Mouse (Mus musculus) MEL (cell line): ENCODE measurements around the gene Helz2. TPM values are rescaled to one million over a fixed set of nuclear protein-coding genes. Genes with fewer than 3 reads are reported as not detected.

Experiments
- DNase-seq: peaks from one replicate; pipeline ENCODE4 v3.0.0; 2011; ENCODE audit warnings: low read depth, low spot score
- H3K27ac ChIP-seq: 2 replicates; pipeline ENCODE4 v1.5.1; 2012; ENCODE audit warnings: low read depth, mild to moderate bottlenecking, control low read depth, low read length, moderate library complexity; ENCODE audit not compliant: control insufficient read depth
- H3K27me3 ChIP-seq, 2 experiments: fragments of 150-350 bp in 1 of 2; sonication (generic) in 1 of 2; 2 replicates each; pipeline ENCODE4 v1.6.1; 2012; ENCODE audit warnings: low read length in 2 of 2, mild to moderate bottlenecking in 2 of 2, improper control_type of control experiment in 1 of 2, moderate library complexity in 1 of 2; ENCODE audit not compliant: insufficient read depth in 2 of 2, control insufficient read depth in 1 of 2
- H3K36me3 ChIP-seq, 2 experiments: 2 replicates each; pipeline ENCODE4 v1.6.1; 2012 to 2014; ENCODE audit warnings: low read length in 2 of 2, improper control_type of control experiment in 1 of 2, inconsistent platforms in 1 of 2, mild to moderate bottlenecking in 1 of 2; ENCODE audit not compliant: insufficient read depth in 2 of 2, control insufficient read depth in 1 of 2
- H3K4me1 ChIP-seq, 2 experiments: fragments of 150-350 bp in 1 of 2; sonication (generic) in 1 of 2; 2 replicates each; pipeline ENCODE4 v1.6.1; 2012; ENCODE audit warnings: low read length in 2 of 2, improper control_type of control experiment in 1 of 2, mild to moderate bottlenecking in 1 of 2; ENCODE audit not compliant: insufficient read depth in 2 of 2, control insufficient read depth in 1 of 2
- H3K4me3 ChIP-seq, 2 experiments: fragments of 150-350 bp in 1 of 2; sonication (generic) in 1 of 2; 2 replicates each; pipeline ENCODE4 v1.5.1; 2012; ENCODE audit warnings: low read depth in 2 of 2, low read length in 2 of 2, mild to moderate bottlenecking in 2 of 2, moderate library complexity in 2 of 2, control low read depth in 1 of 2, improper control_type of control experiment in 1 of 2; ENCODE audit not compliant: control insufficient read depth in 1 of 2, insufficient read depth in 1 of 2
- H3K79me2 ChIP-seq: 2 replicates; pipeline ENCODE4 v1.6.1; 2012; ENCODE audit warnings: mild to moderate bottlenecking, low read length, moderate library complexity; ENCODE audit not compliant: control insufficient read depth, poor library complexity, insufficient read depth
- H3K9ac ChIP-seq: 2 replicates; pipeline ENCODE4 v1.6.1; 2012; ENCODE audit warnings: low read depth, mild to moderate bottlenecking, control low read depth, low read length, moderate library complexity; ENCODE audit not compliant: control insufficient read depth, poor library complexity, severe bottlenecking
- H3K9me3 ChIP-seq: fragments of 150-350 bp; sonication (generic); replicated peaks from 2 replicates; pipeline ENCODE4 v1.6.1; 2012; ENCODE audit warnings: mild to moderate bottlenecking, low read length, improper control_type of control experiment, moderate library complexity; ENCODE audit not compliant: insufficient read depth
- CHD1 ChIP-seq: IDR thresholded peaks from 2 replicates; pipeline ENCODE4 v1.6.1; 2012; ENCODE audit warnings: low read depth, mild to moderate bottlenecking, inconsistent platforms, low read length, improper control_type of control experiment
- CHD2 ChIP-seq: IDR thresholded peaks from 2 replicates; pipeline ENCODE4 v1.6.1; 2011; ENCODE audit warnings: low read length, improper control_type of control experiment
- E2F4 ChIP-seq: IDR thresholded peaks from 2 replicates; pipeline ENCODE4 v1.6.1; 2011; ENCODE audit warnings: low read depth, low read length, improper control_type of control experiment, borderline replicate concordance
- ELF1 ChIP-seq: IDR thresholded peaks from 2 replicates; pipeline ENCODE4 v1.6.1; 2014; ENCODE audit warnings: low read depth, mild to moderate bottlenecking, inconsistent platforms, low read length, improper control_type of control experiment, moderate library complexity
- EP300 ChIP-seq, 2 experiments: IDR thresholded peaks; 2 replicates each; pipeline ENCODE4 v1.6.1; 2011; ENCODE audit warnings: improper control_type of control experiment in 2 of 2, low read length in 2 of 2, low read depth in 1 of 2, mild to moderate bottlenecking in 1 of 2
- GABPA ChIP-seq: IDR thresholded peaks from 2 replicates; pipeline ENCODE4 v1.6.1; 2012; ENCODE audit warnings: low read depth, mild to moderate bottlenecking, inconsistent platforms, low read length, improper control_type of control experiment, moderate library complexity
- HCFC1 ChIP-seq: IDR thresholded peaks from 2 replicates; pipeline ENCODE4 v1.6.1; 2012; ENCODE audit warnings: low read depth, mild to moderate bottlenecking, inconsistent platforms, low read length, improper control_type of control experiment, moderate library complexity
- JUND ChIP-seq: IDR thresholded peaks from 2 replicates; pipeline ENCODE4 v1.6.1; 2011; ENCODE audit warnings: low read depth, mild to moderate bottlenecking, improper control_type of control experiment, low read length
- KAT2A ChIP-seq: conservative IDR thresholded peaks from 2 replicates; pipeline ENCODE4 v1.6.1; 2012; ENCODE audit warnings: low read depth, low read length, improper control_type of control experiment, inconsistent platforms
- MAFK ChIP-seq: IDR thresholded peaks from 2 replicates; pipeline ENCODE4 v1.6.1; 2011; ENCODE audit warnings: low read depth, mild to moderate bottlenecking, low read length, improper control_type of control experiment, borderline replicate concordance
- MAZ ChIP-seq: IDR thresholded peaks from 2 replicates; pipeline ENCODE4 v1.6.1; 2012; ENCODE audit warnings: low read depth, mild to moderate bottlenecking, inconsistent platforms, low read length, improper control_type of control experiment
- MXI1 ChIP-seq: IDR thresholded peaks from 2 replicates; pipeline ENCODE4 v1.6.1; 2011; ENCODE audit warnings: mild to moderate bottlenecking, low read depth, low read length, improper control_type of control experiment
- MYB ChIP-seq: IDR thresholded peaks from 2 replicates; pipeline ENCODE4 v1.6.1; 2011; ENCODE audit warnings: mild to moderate bottlenecking, low read depth, low read length, improper control_type of control experiment
- NELFE ChIP-seq: IDR thresholded peaks from 2 replicates; pipeline ENCODE4 v1.6.1; 2011; ENCODE audit warnings: low read depth, low read length, improper control_type of control experiment
- NRF1 ChIP-seq: IDR thresholded peaks from 2 replicates; pipeline ENCODE4 v1.6.1; 2014; ENCODE audit warnings: low read depth, mild to moderate bottlenecking, inconsistent platforms, low read length, improper control_type of control experiment, moderate library complexity; ENCODE audit not compliant: poor library complexity, insufficient read depth, severe bottlenecking
- RAD21 ChIP-seq: IDR thresholded peaks from 2 replicates; pipeline ENCODE4 v1.6.1; 2011; ENCODE audit warnings: mild to moderate bottlenecking, low read depth, low read length, improper control_type of control experiment
- RCOR1 ChIP-seq: IDR thresholded peaks from 2 replicates; pipeline ENCODE4 v1.6.1; 2012; ENCODE audit warnings: low read depth, mild to moderate bottlenecking, inconsistent platforms, low read length, improper control_type of control experiment
- SIN3A ChIP-seq: IDR thresholded peaks from 2 replicates; pipeline ENCODE4 v1.6.1; 2012; ENCODE audit warnings: low read length, improper control_type of control experiment, inconsistent platforms
- TAL1 ChIP-seq: IDR thresholded peaks from 2 replicates; pipeline ENCODE4 v1.6.1; 2012; ENCODE audit warnings: mild to moderate bottlenecking, inconsistent platforms, low read length, moderate library complexity, mixed read lengths
- ZC3H11A ChIP-seq: IDR thresholded peaks from 2 replicates; pipeline ENCODE4 v1.6.1; 2012; ENCODE audit warnings: low read depth, mild to moderate bottlenecking, inconsistent platforms, low read length, improper control_type of control experiment
- ZKSCAN1 ChIP-seq: IDR thresholded peaks from 2 replicates; pipeline ENCODE4 v1.6.1; 2012; ENCODE audit warnings: low read depth, mild to moderate bottlenecking, inconsistent platforms, low read length, improper control_type of control experiment, moderate library complexity
- ZMIZ1 ChIP-seq: IDR thresholded peaks from 2 replicates; pipeline ENCODE4 v1.6.1; 2012; ENCODE audit warnings: low read depth, mild to moderate bottlenecking, inconsistent platforms, low read length, improper control_type of control experiment, moderate library complexity
- ZNF384 ChIP-seq: IDR thresholded peaks from 2 replicates; pipeline ENCODE4 v1.6.1; 2012; ENCODE audit warnings: low read depth, mild to moderate bottlenecking, inconsistent platforms, low read length, improper control_type of control experiment
- polyA plus RNA-seq, 2 experiments: library from polyadenylated mRNA; stranded (reverse) in 1 of 2; unstranded in 1 of 2; fragments of >175 nt in 1 of 2; fragments of >200 nt in 1 of 2; gene quantifications; 2 replicates each; pipeline versions ENCODE4 v1.2.1 to v1.2.4; 2012; ENCODE audit warnings: low replicate concordance in 2 of 2, low read depth in 1 of 2; ENCODE audit not compliant: insufficient read length in 2 of 2, insufficient read depth in 1 of 2, missing spikeins in 1 of 2
- total RNA-seq: library from RNA; depleted of rRNA; stranded (reverse); fragments of 300-350 nt; gene quantifications from 2 replicates; pipeline ENCODE4 v1.2.3, GENCODE M21; 2012

Gene Helz2
- total and polyA plus RNA-seq, 3 experiments: 6.2 to 12.0 TPM; not detected in 1

GRCm38 (mm10) chr2:181218881-181219485 is 22.8 kb downstream of the Helz2 start:
- 0 out of 4 replicates have a peak, but pooled peaks cover 0 to 1% of the 10 kb centered on the region in 2 experiments for H3K27me3 ChIP-seq
- H3K4me3 ChIP-seq: no peak overlapping the region

DNA sequence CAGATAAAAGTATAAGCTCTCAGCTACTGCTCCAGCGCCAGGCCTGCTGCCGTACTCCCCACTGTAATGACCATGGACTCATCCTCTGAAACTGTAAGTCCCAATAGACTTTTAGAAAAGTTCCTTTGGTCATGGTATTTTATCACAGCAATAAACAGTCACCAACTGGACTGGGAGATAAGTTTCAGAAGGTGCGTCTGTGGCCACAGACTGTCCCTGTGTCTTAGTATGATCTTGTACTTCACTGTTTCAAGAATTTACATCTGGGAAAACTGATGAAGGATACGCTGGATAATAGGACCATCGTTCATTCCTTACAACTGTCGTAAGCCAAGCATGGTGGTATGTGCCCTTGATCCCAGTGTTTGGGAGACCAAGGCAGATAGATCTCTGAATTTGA is 25.8 kb downstream of the Helz2 start:
- Histone ChIP-seq H3K9ac (no peak overlapping the region), H3K4me1 (no peaks in the 10 kb centered on the region)

More at GRCm38 (mm10) chr2:181218881-181219485, 22.8 kb downstream of the Helz2 start:
- H3K27ac ChIP-seq: no peak overlapping the region
- TF ChIP-seq ZKSCAN1 (no peak), MAZ (no peak), ELF1 (no peak), HCFC1 (no peak), EP300 (IDR thresholded peaks at IDR 0.05; ENCODE audit: low read depth in 1 of 2, low read length in 2 of 2) (no peak), KAT2A (no peak), MXI1 (no peak), RAD21 (no peak), ZNF384 (no peak)
- TF ChIP-seq, all 39 proteins: peak for 0
- DNase-seq: no peak
- Histone ChIP-seq H3K36me3 (no peaks in the 10 kb centered on the region), H3K79me2 (no peaks in the 10 kb centered on the region), H3K9me3 (no peaks in the 10 kb centered on the region), H3K9ac (no peak overlapping the region), H3K4me1 (no peaks in the 10 kb centered on the region)

GRCm38 (mm10) chr2:181213021-181213445 is 28.8 kb downstream of the Helz2 start, which contains the start of gene Srms:
Srms (minus strand) TSS chr2:181213185.
- Histone ChIP-seq H3K9me3 (no peaks in the 10 kb centered on the region), H3K4me1 (no peaks in the 10 kb centered on the region), H3K4me3 (no peak within 1 kb of the TSS), H3K79me2 (no peaks in the 10 kb centered on the region), H3K27ac (no peak within 1 kb of the TSS), H3K36me3 (no peaks in the 10 kb centered on the region), H3K9ac (no peak within 1 kb of the TSS), H3K27me3 (peaks cover 0 to 1% of the 10 kb centered on the region in 2 experiments; a peak in 2 of 4 replicates)
- no peak for TF ChIP-seq RCOR1
- no peak for TF ChIP-seq MXI1
- TF ChIP-seq KAT2A: no peak
- no peak for TF ChIP-seq SIN3A
- TF ChIP-seq NRF1: no peak
- no peak for TF ChIP-seq MAFK
- TF ChIP-seq ZC3H11A: no peak
- TF ChIP-seq CHD2: no peak
- no peak for TF ChIP-seq ZKSCAN1
- no peak for TF ChIP-seq MYB
- no peak for TF ChIP-seq NELFE
- TF ChIP-seq ZMIZ1: no peak
- TF ChIP-seq TAL1: no peak
- TF ChIP-seq ZNF384: no peak
- no peak for TF ChIP-seq RAD21
- TF ChIP-seq CHD1: no peak
- TF ChIP-seq JUND: no peak
- no peak for TF ChIP-seq E2F4
- DNase-seq: no peak

More for the DNA sequence above, 25.8 kb downstream of the Helz2 start:
- Histone ChIP-seq H3K27ac (no peak overlapping the region), H3K27me3 (0 out of 4 replicates have a peak, but pooled peaks cover 0 to 1% of the 10 kb centered on the region in 2 experiments), H3K36me3 (no peaks in the 10 kb centered on the region), H3K4me3 (no peak overlapping the region), H3K79me2 (no peaks in the 10 kb centered on the region), H3K9me3 (no peaks in the 10 kb centered on the region)
- DNase-seq: no peak
- no peak for TF ChIP-seq SIN3A
- TF ChIP-seq MXI1: no peak
- no peak for TF ChIP-seq KAT2A
- no peak for TF ChIP-seq GABPA
- TF ChIP-seq, all 39 proteins: peak for 0
